ENCODE assay signal across 25 mouse cellular contexts in genomic region chr2:131145536-131145935, GRCm38 (mm10). TPM values are rescaled to one million over a fixed set of nuclear protein-coding genes. Genes with fewer than 3 reads are reported as not detected.
"Had no signal": no experiment of that assay in that cellular context is flagged by ENCODE, and none has a peak within 500 bp of the region (broad histone marks: within the 10 kb centered on the region; RNA-seq: fewer than 3 reads in every experiment).

No protein-coding gene starts in this region.

- ATAC-seq: liver, postnatal 0 days; lung, postnatal 0 days; midbrain, embryonic 15.5 days had no signal

- H3K9me3 ChIP-seq: liver, embryonic 13.5 days; liver, embryonic 15.5 days; lung, embryonic 15.5 days; megakaryocyte, embryonic 14.5 days; midbrain, embryonic 12.5 days; midbrain, embryonic 15.5 days; neural tube, embryonic 12.5 days; stomach, embryonic 15.5 days had no signal

- H3K27me3 ChIP-seq: liver, embryonic 13.5 days; liver, embryonic 15.5 days; lung, embryonic 15.5 days; midbrain, embryonic 12.5 days; midbrain, embryonic 15.5 days; neural tube, embryonic 12.5 days; stomach, embryonic 15.5 days had no signal

- H3K9ac ChIP-seq: liver, embryonic 13.5 days; liver, embryonic 15.5 days; liver, postnatal 0 days; lung, embryonic 15.5 days; midbrain, embryonic 12.5 days; midbrain, embryonic 15.5 days; neural tube, embryonic 12.5 days; stomach, embryonic 15.5 days had no signal

- H3K27ac ChIP-seq: liver, embryonic 15.5 days; lung, embryonic 15.5 days; macrophage; midbrain, embryonic 12.5 days; midbrain, embryonic 15.5 days; neural tube, embryonic 12.5 days; stomach, embryonic 15.5 days had no signal

- H3K4me1 ChIP-seq: midbrain, embryonic 15.5 days had no signal

- H3K4me3 ChIP-seq: liver, embryonic 13.5 days; liver, embryonic 15.5 days; lung, embryonic 15.5 days; midbrain, embryonic 12.5 days; midbrain, embryonic 15.5 days; neural tube, embryonic 12.5 days; stomach, embryonic 15.5 days had no signal

- DNase-seq: liver, embryonic 13.5 days; liver, postnatal 0 days; lung, adult 2 months; lung, postnatal 14 days; lung, postnatal 36 days; right cerebral cortex, postnatal 14 days; thymus, adult 18-20 months; thymus, postnatal 14 days; thymus, postnatal 36 days had no signal

- H3K4me2 ChIP-seq: liver, embryonic 11.5 days; liver, embryonic 13.5 days; liver, embryonic 15.5 days; lung, embryonic 15.5 days; midbrain, embryonic 12.5 days; midbrain, embryonic 15.5 days; neural tube, embryonic 12.5 days; stomach, embryonic 15.5 days had no signal

RNA-seq across cellular contexts. Expression of gene Gm11037, which starts 12.2 kb away (rescaled TPM):
- total RNA-seq: megakaryocyte progenitor cell, adult 5-6 weeks; midbrain, postnatal 0 days; monocyte, adult 5-6 weeks had no signal
- polyA plus RNA-seq: liver, embryonic 11.5 days; liver, embryonic 13.5 days; liver, embryonic 15.5 days; liver, postnatal 0 days; lung, adult 2 months; lung, embryonic 15.5 days; lung, postnatal 0 days; macrophage; midbrain, embryonic 12.5 days; midbrain, embryonic 15.5 days; midbrain, postnatal 0 days; neural tube, embryonic 12.5 days; neural tube, embryonic 14.5 days; spleen, adult 2 months; stomach, embryonic 15.5 days; thymus, postnatal 0 days had no signal

RNA-seq across cellular contexts. Expression of gene Hspa12b, which starts 18.5 kb away (rescaled TPM):
- total RNA-seq: monocyte, adult 5-6 weeks had no signal
